Mouse (Mus musculus): ENCODE measurements around the gene Olfr418. TPM values are rescaled to one million over a fixed set of nuclear protein-coding genes. Genes with fewer than 3 reads are reported as not detected.

The Olfr418 gene
- not detected for polyA plus RNA-seq (2015; fragmentation: Illumina TruSeq; extraction: RNeasy Lipid Tissue Mini Kit (QIAGEN cat#74804); ENCODE audit: insufficient read depth, low replicate concordance)

GRCm38 (mm10) chr1:173265701-173266100 is at the start of gene Olfr418:
Olfr418 (plus strand) TSS chr1:173266001.

DNA sequence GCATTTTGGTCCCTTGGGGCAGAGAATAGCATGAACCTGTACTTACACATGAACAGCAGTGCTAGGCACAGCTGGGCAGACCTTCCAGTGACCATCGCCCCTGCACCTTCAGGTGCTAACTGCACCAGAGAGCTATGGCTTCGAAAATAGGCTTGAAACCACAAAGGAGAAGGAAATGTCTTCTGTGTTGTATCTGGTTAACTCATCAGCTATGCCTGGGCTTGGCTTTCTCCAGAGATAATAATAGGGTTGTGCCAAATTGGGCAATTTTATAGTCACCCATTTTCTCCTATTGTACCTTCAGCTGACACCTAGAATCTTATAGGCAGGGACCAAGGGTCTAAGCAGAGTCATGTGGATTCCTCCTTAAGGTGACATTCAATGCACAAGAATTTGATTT is 38.7 kb upstream of the Olfr418 start, which contains the start of gene Fcer1a:
TSS of gene Fcer1a (minus strand) at position 134 of the 400 bp plus-strand sequence.

GRCm38 (mm10) chr1:173277677-173278076 is 11.9 kb downstream of the Olfr418 start, which contains the start of gene Mptx2:
Mptx2 (minus strand) TSS chr1:173277777.

Other genes with a start within 250 kb of the Olfr418 start
- gene Olfr1408, start 128.6 kb upstream of the Olfr418 start, polyA plus RNA-seq (2015; fragmentation: Illumina TruSeq; extraction: RNeasy Lipid Tissue Mini Kit (QIAGEN cat#74804); ENCODE audit: insufficient read depth, low replicate concordance), result not detected
- not detected for gene Olfr1406, start 75.4 kb upstream of the Olfr418 start, polyA plus RNA-seq (2015; fragmentation: Illumina TruSeq; extraction: RNeasy Lipid Tissue Mini Kit (QIAGEN cat#74804); ENCODE audit: insufficient read depth, low replicate concordance)
- gene Olfr218, start 68.2 kb upstream of the Olfr418 start, polyA plus RNA-seq (2015; fragmentation: Illumina TruSeq; extraction: RNeasy Lipid Tissue Mini Kit (QIAGEN cat#74804); ENCODE audit: insufficient read depth, low replicate concordance), result not detected
- not detected for gene Olfr1404, start 53.6 kb upstream of the Olfr418 start, polyA plus RNA-seq (2015; fragmentation: Illumina TruSeq; extraction: RNeasy Lipid Tissue Mini Kit (QIAGEN cat#74804); ENCODE audit: insufficient read depth, low replicate concordance)
- 1.0 TPM for gene Fcer1a, start 38.8 kb upstream of the Olfr418 start, polyA plus RNA-seq (2015; fragmentation: Illumina TruSeq; extraction: RNeasy Lipid Tissue Mini Kit (QIAGEN cat#74804); ENCODE audit: insufficient read depth, low replicate concordance)
- gene Mptx2, start 11.8 kb downstream of the Olfr418 start, polyA plus RNA-seq (2015; fragmentation: Illumina TruSeq; extraction: RNeasy Lipid Tissue Mini Kit (QIAGEN cat#74804); ENCODE audit: insufficient read depth, low replicate concordance), result not detected
- gene Ackr1, start 67.7 kb downstream of the Olfr418 start, polyA plus RNA-seq (2015; fragmentation: Illumina TruSeq; extraction: RNeasy Lipid Tissue Mini Kit (QIAGEN cat#74804); ENCODE audit: insufficient read depth, low replicate concordance), result 4.5 TPM
- gene Aim2, start 84.9 kb downstream of the Olfr418 start, polyA plus RNA-seq (2015; fragmentation: Illumina TruSeq; extraction: RNeasy Lipid Tissue Mini Kit (QIAGEN cat#74804); ENCODE audit: insufficient read depth, low replicate concordance), result 144 TPM
- gene Cadm3, start 101.7 kb downstream of the Olfr418 start, polyA plus RNA-seq (2015; fragmentation: Illumina TruSeq; extraction: RNeasy Lipid Tissue Mini Kit (QIAGEN cat#74804); ENCODE audit: insufficient read depth, low replicate concordance), result 9.4 TPM
- gene Ifi206, start 225.0 kb downstream of the Olfr418 start, polyA plus RNA-seq (2015; fragmentation: Illumina TruSeq; extraction: RNeasy Lipid Tissue Mini Kit (QIAGEN cat#74804); ENCODE audit: insufficient read depth, low replicate concordance), result 75.9 TPM